Mouse (Mus musculus): ENCODE data around the gene Tac2. TPM values are rescaled to one million over a fixed set of nuclear protein-coding genes. Genes with fewer than 3 reads are reported as not detected.

Tac2 gene
- total RNA-seq, 2 experiments from 2014 or later, result 18.3 to 18.5 TPM

- intact Hi-C loops (cut with DNase I), result no loop called here
- no peak for DNase-seq (ENCODE audit: low spot score in 2 of 2)
Measured at GRCm38 (mm10) chr10:127712736-127713135, 11.5 kb upstream of the Tac2 start.

GRCm38 (mm10) chr10:127721671-127722418, 2.4 kb upstream of the Tac2 start:
- peak in 1 of 2 experiments; percentile 35 for DNase-seq (ENCODE audit: low spot score in 2 of 2)
- intact Hi-C loops (cut with DNase I), result no loop called here

DNA sequence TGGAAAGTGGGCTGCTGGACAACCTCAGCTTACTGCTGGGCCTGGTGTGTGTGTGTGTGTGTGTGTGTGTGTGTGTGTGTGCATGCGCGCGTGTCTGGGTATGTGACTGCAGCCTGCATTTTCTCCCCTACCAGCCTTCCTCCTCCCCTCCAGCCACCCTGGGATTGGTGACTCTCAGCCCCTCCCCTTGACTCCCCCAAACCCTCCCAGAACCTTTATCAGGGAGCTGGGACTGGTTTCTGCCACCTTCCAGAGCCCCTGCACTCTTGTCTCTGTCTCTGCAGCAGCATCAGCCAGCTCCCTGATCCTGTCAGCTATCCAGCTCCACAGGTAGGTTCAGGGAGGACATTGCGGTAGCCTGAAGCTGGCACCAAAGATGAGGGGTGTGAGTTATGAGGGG, 858 bp downstream of the Tac2 start:
- DNase-seq (ENCODE audit: low spot score in 2 of 2), result no peak
- intact Hi-C loops (cut with DNase I), result no loop called here

GRCm38 (mm10) chr10:127728437-127728836, 4.2 kb downstream of the Tac2 start:
- intact Hi-C loops (cut with DNase I), result no loop called here
- peak in 1 of 2 experiments; percentile 46 for DNase-seq (ENCODE audit: low spot score in 2 of 2)

DNA sequence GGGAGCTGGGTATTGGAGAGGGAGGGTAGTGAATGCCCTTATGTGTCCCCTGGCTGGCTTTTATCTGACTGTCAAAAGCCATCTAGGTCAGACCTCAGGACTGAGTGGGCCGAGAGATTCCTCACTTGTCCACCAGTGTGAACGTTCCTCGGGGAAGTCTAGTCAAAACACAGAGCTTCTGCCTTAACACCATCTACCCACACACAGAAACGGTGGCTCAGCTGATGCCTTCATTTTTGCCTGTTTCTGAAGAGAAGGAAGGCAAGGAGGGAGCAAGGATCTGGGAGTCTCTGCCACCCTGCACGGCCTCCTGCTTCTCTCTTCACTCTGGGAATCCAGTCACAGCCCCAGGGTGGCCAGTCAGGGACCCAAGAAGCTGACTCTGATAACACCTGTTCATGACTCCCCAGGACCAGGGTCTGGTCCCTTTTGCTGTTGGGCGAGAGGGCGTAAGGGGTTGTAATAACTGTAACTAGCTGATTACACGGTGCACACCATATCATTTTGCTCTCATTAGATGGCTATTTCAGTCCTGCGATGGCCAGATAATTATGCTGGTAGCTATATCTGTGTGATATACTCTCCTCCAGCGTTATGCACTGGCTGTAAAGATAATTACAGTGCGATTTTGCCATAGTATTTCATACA, 6.1 kb downstream of the Tac2 start:
- peak in 1 of 2 experiments; percentile 64 for DNase-seq (ENCODE audit: low spot score in 2 of 2)
- intact Hi-C loops (cut with DNase I), result loop anchor here (5.0 kb wide), 1 partner anchor 88 kb away; the partner anchor contains the start of gene Stat6

- intact Hi-C loops (cut with DNase I), result loop anchor here (5.0 kb wide), 1 partner anchor 89 kb away; the partner anchor contains the start of gene Stat6
Measured at GRCm38 (mm10) chr10:127730933-127731310, 6.6 kb downstream of the Tac2 start.

GRCm38 (mm10) chr10:127731397-127731796, 7.1 kb downstream of the Tac2 start:
- intact Hi-C loops (cut with DNase I), result loop anchor here (5.0 kb wide), 1 partner anchor 89 kb away; the partner anchor contains the start of gene Stat6
- no peak for DNase-seq (ENCODE audit: low spot score in 2 of 2)

More at GRCm38 (mm10) chr10:127730933-127731310, 6.6 kb downstream of the Tac2 start:
- DNase-seq (ENCODE audit: low spot score in 2 of 2), result no peak

- DNase-seq (ENCODE audit: low spot score in 2 of 2), result peak in 1 of 2 experiments; percentile 38
- intact Hi-C loops (cut with DNase I), result loop anchor here (1.0 to 5.0 kb wide), 2 partner anchors 40 to 92 kb away; partner anchors contain the start of gene Stat6
Measured at GRCm38 (mm10) chr10:127734434-127734833, 10.2 kb downstream of the Tac2 start.

DNA sequence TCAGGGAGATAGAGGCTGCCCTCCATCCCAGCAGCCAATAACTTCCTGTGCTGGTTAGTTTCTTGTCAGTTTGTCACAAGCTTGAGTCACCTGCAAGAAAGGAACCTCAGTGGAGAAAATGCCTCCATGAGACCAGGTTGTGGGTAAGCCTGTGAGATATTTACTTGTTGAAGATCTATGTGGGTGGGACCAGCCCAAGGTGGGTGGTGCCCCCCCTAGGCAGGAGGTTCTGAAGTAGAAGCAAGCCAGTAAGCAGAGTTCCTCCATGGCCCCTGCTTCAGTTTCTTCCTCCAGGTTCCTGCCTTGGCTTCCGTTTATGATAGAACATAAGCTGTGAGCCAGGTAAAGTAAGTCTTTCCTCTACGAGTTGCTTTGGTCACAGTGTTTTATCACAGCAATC, 12.0 kb downstream of the Tac2 start:
- intact Hi-C loops (cut with DNase I), result no loop called here
- DNase-seq (ENCODE audit: low spot score in 2 of 2), result no peak

DNA sequence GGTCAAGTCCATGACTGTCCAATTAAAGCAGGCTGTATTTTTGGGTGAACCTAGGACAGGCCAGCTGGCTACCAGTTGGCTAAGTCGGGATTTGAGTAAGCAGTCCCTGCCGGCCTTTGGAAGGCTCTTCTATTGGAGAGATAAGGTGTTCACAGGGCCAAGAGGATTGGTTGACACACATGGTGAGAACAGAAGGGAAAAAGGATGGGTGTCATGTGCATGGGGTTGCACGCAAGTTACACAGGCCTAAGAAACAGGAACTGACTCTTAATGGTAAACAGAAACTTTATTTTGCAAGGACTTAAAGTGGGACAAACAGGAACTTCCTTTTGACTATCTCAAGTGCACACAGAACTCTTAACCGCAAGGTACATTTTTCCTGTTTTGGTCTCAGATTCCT, 12.6 kb downstream of the Tac2 start:
- intact Hi-C loops (cut with DNase I), result no loop called here
- no peak for DNase-seq (ENCODE audit: low spot score in 2 of 2)

GRCm38 (mm10) chr10:127737552-127737951, 13.3 kb downstream of the Tac2 start:
- DNase-seq (ENCODE audit: low spot score in 2 of 2), result no peak
- intact Hi-C loops (cut with DNase I), result no loop called here

DNA sequence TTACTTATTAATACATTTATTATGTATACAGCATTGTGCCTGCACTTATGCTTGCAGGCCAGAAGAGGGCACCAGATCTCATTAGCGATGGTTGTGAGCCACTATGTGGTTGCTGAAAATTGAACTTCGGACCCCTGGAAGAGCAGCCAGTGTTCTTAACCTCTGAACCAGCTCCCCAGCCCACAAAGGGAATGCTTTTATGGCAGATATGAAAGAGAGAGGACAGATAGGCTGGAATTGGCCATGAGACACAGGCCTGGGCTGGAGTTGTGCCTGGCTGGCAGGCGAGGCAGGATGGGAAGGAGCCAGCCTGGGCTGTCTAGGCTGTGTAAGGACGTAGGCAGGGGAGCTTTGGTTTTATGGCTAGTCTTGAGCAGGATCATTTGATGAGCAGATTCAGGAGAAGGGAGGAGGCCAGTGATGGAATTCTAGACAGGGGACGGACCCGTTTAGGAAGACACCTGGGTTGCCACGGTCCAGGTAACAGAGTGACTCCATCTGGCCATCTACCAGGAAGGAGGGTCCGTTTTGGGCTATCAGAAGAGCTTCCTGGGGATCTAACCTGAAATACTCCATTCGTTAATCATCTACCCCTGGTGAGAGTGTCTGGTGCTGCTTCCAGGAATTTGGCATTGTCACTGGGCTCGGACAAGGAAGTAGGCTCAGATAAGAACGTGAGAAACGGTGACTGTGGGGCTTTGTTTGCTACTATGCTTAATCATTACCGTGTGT, 14.0 kb downstream of the Tac2 start:
- DNase-seq (ENCODE audit: low spot score in 2 of 2), result no peak
- intact Hi-C loops (cut with DNase I), result loop anchor here (2.0 kb wide), 2 partner anchors 60 to 198 kb away; no protein-coding TSS in a partner anchor

DNA sequence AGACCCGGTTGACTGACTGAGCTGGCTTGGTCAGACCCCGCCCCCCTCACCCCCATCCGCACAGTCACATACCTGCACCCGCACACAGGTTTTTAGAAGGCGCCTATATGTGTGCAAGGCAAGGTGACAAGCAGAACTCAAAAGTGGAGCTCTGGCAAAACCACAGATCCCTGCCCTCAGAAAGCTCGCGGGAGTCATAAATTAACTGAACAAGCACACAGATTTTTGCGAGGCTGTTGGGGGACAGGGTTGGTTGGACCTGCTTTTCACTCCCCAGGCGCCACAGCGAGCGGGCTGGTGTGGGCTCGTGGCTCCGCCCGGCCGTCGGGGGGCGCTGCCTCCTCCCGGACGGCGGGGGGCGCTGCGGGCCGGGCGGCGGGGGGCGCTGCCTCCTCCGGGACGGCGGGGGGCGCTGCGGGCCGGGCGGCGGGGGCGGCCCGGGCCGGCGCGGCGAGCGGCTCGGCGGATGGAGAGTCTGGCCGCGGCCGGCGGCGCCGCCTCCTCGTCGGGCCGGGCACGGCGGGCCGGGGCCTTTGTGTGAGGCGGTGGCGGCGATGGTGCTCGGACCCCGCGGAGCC, 14.9 kb downstream of the Tac2 start, which contains the start of gene Zbtb39:
Gene Zbtb39 (plus strand): TSS at position 456 of the 578 bp plus-strand sequence.
- peak; percentile 65 to 77 for DNase-seq (ENCODE audit: low spot score in 2 of 2)
- intact Hi-C loops (cut with DNase I), result loop anchor here (2.0 kb wide), 2 partner anchors 60 to 198 kb away; no protein-coding TSS in a partner anchor

DNA sequence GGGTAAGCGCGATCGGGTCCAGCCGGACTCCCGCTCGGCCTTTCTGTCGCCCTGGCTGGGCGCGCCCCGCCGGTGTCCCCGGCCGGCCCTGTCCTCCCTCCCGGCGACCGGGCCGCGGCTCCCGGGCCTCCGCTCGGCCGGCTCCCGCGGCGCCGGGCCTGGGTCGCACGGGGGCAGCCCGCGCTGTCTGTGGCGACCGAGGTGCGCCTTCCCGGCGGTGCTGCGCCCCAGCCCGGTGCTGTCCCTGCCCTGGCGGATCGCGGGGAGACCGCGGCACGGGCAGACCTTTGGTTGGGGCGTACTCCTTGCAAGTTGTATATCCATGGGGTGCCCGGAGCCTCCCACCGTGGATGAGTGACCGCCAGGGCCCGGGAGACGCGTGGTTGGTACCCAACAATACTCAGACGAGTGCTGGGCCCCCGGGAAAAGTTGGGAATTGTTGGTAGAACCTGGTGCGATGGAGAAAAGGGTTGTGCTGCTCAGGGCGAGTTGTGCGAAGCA, 15.4 kb downstream of the Tac2 start:
- intact Hi-C loops (cut with DNase I), result loop anchor here (2.0 to 5.0 kb wide), 3 partner anchors 61 to 268 kb away; partner anchors contain the start of gene Hsd17b6

DNA sequence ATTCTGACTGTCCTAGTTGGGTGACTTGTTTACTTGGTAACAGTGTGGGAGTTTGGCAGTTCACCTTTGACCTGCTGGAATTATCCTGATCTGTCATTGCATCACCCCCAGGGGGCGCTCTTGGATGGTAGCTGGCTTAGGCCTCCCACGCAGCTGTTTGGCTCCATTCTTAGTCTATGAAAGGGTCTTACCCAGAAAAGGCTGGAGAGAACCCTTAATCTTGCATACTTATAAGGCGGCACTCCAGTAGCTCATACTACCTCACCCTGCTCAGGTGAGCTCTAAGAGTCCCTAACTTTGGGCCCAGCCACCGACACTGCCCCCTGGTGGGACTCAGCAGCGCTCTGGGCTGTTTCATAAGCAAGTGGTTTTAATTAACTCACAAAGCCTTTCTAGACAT, 20.4 kb downstream of the Tac2 start:
- no peak for DNase-seq (ENCODE audit: low spot score in 2 of 2)

More for the DNA sequence above, 15.4 kb downstream of the Tac2 start:
- peak; percentile 16 to 40 for DNase-seq (ENCODE audit: low spot score in 2 of 2)

GRCm38 (mm10) chr10:127745886-127746285, 21.6 kb downstream of the Tac2 start:
- intact Hi-C loops (cut with DNase I), result no loop called here
- no peak for DNase-seq (ENCODE audit: low spot score in 2 of 2)

More for the DNA sequence above, 20.4 kb downstream of the Tac2 start:
- intact Hi-C loops (cut with DNase I), result loop anchor here (5.0 kb wide), 1 partner anchor 263 kb away; the partner anchor contains the start of gene Hsd17b6

- intact Hi-C loops (cut with DNase I), result no loop called here
- no peak for DNase-seq (ENCODE audit: low spot score in 2 of 2)
Measured at GRCm38 (mm10) chr10:127747254-127747653, 23.0 kb downstream of the Tac2 start.

DNA sequence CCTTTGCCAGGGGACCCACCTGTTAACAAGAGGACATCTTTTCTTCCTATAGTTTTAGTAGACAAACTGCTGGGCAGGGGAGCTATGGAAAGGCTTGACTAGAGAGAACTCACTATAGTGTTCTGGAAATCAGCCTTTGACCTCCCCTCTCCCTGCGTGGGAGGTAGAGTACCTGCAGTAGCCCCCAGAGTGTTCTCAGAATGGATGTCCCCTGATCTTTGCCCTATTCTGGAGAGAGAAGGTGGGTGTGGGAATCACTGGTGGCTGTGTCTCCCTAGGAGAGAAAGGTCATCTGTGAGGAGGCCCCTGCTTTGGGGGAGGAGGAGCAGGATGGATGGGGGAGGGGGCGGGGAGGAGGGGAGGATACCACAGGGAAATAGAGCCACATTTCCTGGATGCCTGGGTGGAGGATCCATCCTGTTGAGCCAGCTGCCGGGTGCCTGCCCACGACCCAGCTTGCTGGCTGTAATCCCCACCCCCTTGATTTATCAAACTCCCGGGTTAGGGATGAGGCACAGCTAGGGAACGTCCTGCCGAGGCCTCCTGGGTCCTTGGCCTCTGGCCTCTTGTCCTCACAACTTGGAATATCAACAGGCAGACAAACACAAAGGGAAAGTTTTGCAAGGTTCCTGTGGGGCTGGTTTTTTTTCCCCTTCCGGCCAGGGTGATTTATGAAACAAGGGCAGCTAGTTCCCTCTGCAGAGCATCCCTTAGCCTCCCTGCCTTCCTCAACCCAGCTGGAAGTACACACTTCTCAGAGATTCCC, 24.8 kb downstream of the Tac2 start:
- intact Hi-C loops (cut with DNase I), result no loop called here
- no peak for DNase-seq (ENCODE audit: low spot score in 2 of 2)

All from left cerebral cortex, postnatal 25 days (tissue).